9 mouse cellular contexts compared by ENCODE assay signal in the genomic region with DNA sequence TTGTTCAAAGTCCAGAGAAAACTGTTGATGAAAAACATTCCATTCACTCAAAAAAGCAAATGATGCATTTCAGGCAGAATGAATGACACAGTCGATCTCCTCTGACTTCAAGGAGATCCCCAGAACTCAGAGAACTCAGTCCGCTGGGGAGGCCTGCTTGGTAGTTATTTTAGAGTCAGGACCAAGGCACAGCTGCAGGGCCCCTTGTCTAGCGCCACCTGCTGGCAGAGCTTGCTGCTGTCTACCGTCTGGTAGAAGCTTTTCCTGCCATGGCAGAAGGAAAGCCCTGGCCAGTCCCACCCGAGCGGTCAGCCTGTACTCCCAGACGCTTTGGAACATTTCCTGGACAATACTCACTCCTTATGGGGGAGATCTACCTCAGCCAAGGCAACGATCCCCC. TPM values are rescaled to one million over a fixed set of nuclear protein-coding genes. Genes with fewer than 3 reads are reported as not detected.
DNase-seq lines count a peak whose midpoint lies in the region; ATAC-seq and TF ChIP-seq lines count a peak whose summit lies in the region.
"Had no signal": no experiment of that assay in that cellular context is flagged by ENCODE, and none has a peak within 500 bp of the region (broad histone marks: within the 10 kb centered on the region; RNA-seq: fewer than 3 reads in every experiment).

No protein-coding gene starts in this region.

- no peak overlapping the region for H3K4me2 ChIP-seq in liver, embryonic 13.5 days
- H3K4me2 ChIP-seq: heart, embryonic 13.5 days had no signal

- H3K4me1 ChIP-seq in G1E (ENCODE audit: insufficient read depth, low read depth, low read length), result peaks cover 76% of the 10 kb centered on the region
- peaks cover 21% of the 10 kb centered on the region for H3K4me1 ChIP-seq in liver, embryonic 13.5 days (replicated peaks)
- H3K4me1 ChIP-seq: heart, embryonic 13.5 days had no signal

- DNase-seq in 416B (ENCODE audit: low read depth) (peak; percentile 80), G1E (ENCODE audit: low spot score) (no peak)
- DNase-seq in cerebellum, adult 11 months, result peak; percentile 82
- peak; percentile 91 for DNase-seq in gastrocnemius, adult 18-20 months (ENCODE audit: low spot score)
- peak; percentile 93 for DNase-seq in kidney, adult 9 months
- DNase-seq in liver, embryonic 13.5 days, result peak; percentile 64
- DNase-seq in retina, embryonic 14.5 days (ENCODE audit: low spot score), result peak; percentile 84
- peak; percentile 80 to 83 for DNase-seq in thymus, postnatal 36 days

- H3K36me3 ChIP-seq in G1E (replicated peaks), result peaks cover 65% of the 10 kb centered on the region
- H3K36me3 ChIP-seq in liver, embryonic 13.5 days, result no peaks in the 10 kb centered on the region
- H3K36me3 ChIP-seq: heart, embryonic 13.5 days had no signal

- TF ChIP-seq CTCF in G1E (IDR thresholded peaks at IDR 0.05; ENCODE audit: low read depth, low read length), result peak; percentile 88

- H3K9me3 ChIP-seq in G1E (replicated peaks), result no peaks in the 10 kb centered on the region
- H3K9me3 ChIP-seq in liver, embryonic 13.5 days (replicated peaks), result no peaks in the 10 kb centered on the region
- H3K9me3 ChIP-seq: heart, embryonic 13.5 days had no signal

- no peaks in the 10 kb centered on the region for H3K27me3 ChIP-seq in G1E (ENCODE audit: insufficient read depth, low read length)
- H3K27me3 ChIP-seq in liver, embryonic 13.5 days, result no peaks in the 10 kb centered on the region

- no peak overlapping the region for H3K27ac ChIP-seq in liver, embryonic 13.5 days
- H3K27ac ChIP-seq: heart, embryonic 13.5 days had no signal

- ATAC-seq in G1E (ENCODE audit: extremely low read depth, insufficient number of reproducible peaks, low FRiP score, poor library complexity, severe bottlenecking), result no peak
- ATAC-seq in liver, embryonic 13.5 days (ENCODE audit: low read depth), result peak; percentile 34; the same call in 1 of the 2 replicates

- 23% methylated on average over 8 of the region's 8 CpGs for WGBS in liver, embryonic 13.5 days (ENCODE audit: insufficient replicate concordance)

- H3K4me3 ChIP-seq in G1E (ENCODE audit: low read depth, low read length), result no peak overlapping the region
- H3K4me3 ChIP-seq in liver, embryonic 13.5 days (replicated peaks), result no peak overlapping the region
- H3K4me3 ChIP-seq: heart, embryonic 13.5 days had no signal

- H3K9ac ChIP-seq in liver, embryonic 13.5 days, result no peak overlapping the region
- H3K9ac ChIP-seq: heart, embryonic 13.5 days had no signal

RNA-seq across cellular contexts. Expression of gene Pttg1ip, which starts 14.9 kb away (rescaled TPM):
- total RNA-seq in G1E (2014; fragmentation: Nextera tagmentation), result 133 and 140 TPM in 2 replicates
- total RNA-seq in G1E (2017), result 111 and 115 TPM in 2 replicates
- polyA plus RNA-seq in G1E (2012), result 106 and 128 TPM in 2 replicates
- total RNA-seq in gastrocnemius, adult 18-20 months (2021), result 10 to 100 TPM; 23.0 to 33.6 TPM
- 64.1 and 73.2 TPM in 2 replicates for polyA plus RNA-seq in liver, embryonic 13.5 days (2015; fragmentation: Nextera tagmentation; extraction: Ambion mirVana)

RNA-seq across cellular contexts. Expression of gene Itgb2, which starts 36.6 kb away (rescaled TPM):
- 39.6 and 51.8 TPM in 2 replicates for total RNA-seq in G1E (2014; fragmentation: Nextera tagmentation)
- 49.1 and 49.2 TPM in 2 replicates for total RNA-seq in G1E (2017)
- polyA plus RNA-seq in G1E (2012), result 8.5 and 20.0 TPM in 2 replicates
- total RNA-seq in gastrocnemius, adult 18-20 months (2021), result 1 to 10 TPM; 1.4 to 1.7 TPM
- polyA plus RNA-seq in liver, embryonic 13.5 days (2015; fragmentation: Nextera tagmentation; extraction: Ambion mirVana), result 10.3 and 10.7 TPM in 2 replicates

RNA-seq across cellular contexts. Expression of gene Sumo3, which starts 39.2 kb away (rescaled TPM):
- 32.6 and 35.3 TPM in 2 replicates for total RNA-seq in G1E (2014; fragmentation: Nextera tagmentation)
- total RNA-seq in G1E (2017), result 96.3 and 115 TPM in 2 replicates
- polyA plus RNA-seq in G1E (2012), result 130 and 160 TPM in 2 replicates
- total RNA-seq in gastrocnemius, adult 18-20 months (2021), result 10 to 100 TPM; 44.5 to 47.4 TPM
- 118 and 127 TPM in 2 replicates for polyA plus RNA-seq in liver, embryonic 13.5 days (2015; fragmentation: Nextera tagmentation; extraction: Ambion mirVana)

RNA-seq across cellular contexts. Expression of gene Gm49325, which starts 39.3 kb away (rescaled TPM):
- not detected in 2 replicates for total RNA-seq in G1E (2014; fragmentation: Nextera tagmentation)
- total RNA-seq in G1E (2017), result not detected in 2 replicates
- polyA plus RNA-seq in G1E (2012), result not detected in 2 replicates
- 10 to 100 TPM in 1 of 2 experiments, 1 to 10 TPM in 1; 8.6 to 11.4 TPM for total RNA-seq in gastrocnemius, adult 18-20 months (2021)
- 1.1 and 5.3 TPM in 2 replicates for polyA plus RNA-seq in liver, embryonic 13.5 days (2015; fragmentation: Nextera tagmentation; extraction: Ambion mirVana)
- polyA plus RNA-seq: heart, embryonic 13.5 days had no signal

RNA-seq across cellular contexts. Expression of gene Fam207a, which starts 51.1 kb away (rescaled TPM):
- 13.0 and 14.5 TPM in 2 replicates for total RNA-seq in G1E (2014; fragmentation: Nextera tagmentation)
- total RNA-seq in G1E (2017), result 31.1 and 39.4 TPM in 2 replicates
- 122 and 191 TPM in 2 replicates for polyA plus RNA-seq in G1E (2012)
- 1 to 10 TPM; 6.9 to 8.7 TPM for total RNA-seq in gastrocnemius, adult 18-20 months (2021)
- 23.3 and 26.2 TPM in 2 replicates for polyA plus RNA-seq in liver, embryonic 13.5 days (2015; fragmentation: Nextera tagmentation; extraction: Ambion mirVana)

Comparison
In these comparisons a context has a peak if more than half of its experiments do, and no peak if none do; other contexts are left out.
1. RNA of gene Itgb2, which starts 36.6 kb away (total RNA-seq): 39.6 to 51.8 TPM in G1E; 1.4 to 1.7 TPM in gastrocnemius, adult 18-20 months; every median in the first group is over 10 times any median in the second.